Mouse (Mus musculus): ENCODE measurements around the gene Letmd1. TPM values are rescaled to one million over a fixed set of nuclear protein-coding genes. Genes with fewer than 3 reads are reported as not detected.

The Letmd1 gene
- polyA plus RNA-seq, 1 experiment, result 9.5 TPM

- Histone ChIP-seq H3K27me3 (ENCODE audit: control insufficient read depth, insufficient read depth, low read length, poor library complexity, severe bottlenecking) (no peaks in the 10 kb centered on the region), H3K4me3 (ENCODE audit: low read depth, low read length) (no peak overlapping the region), H3K4me1 (ENCODE audit: control insufficient read depth, insufficient read depth, low read length) (no peaks in the 10 kb centered on the region), H3K9ac (ENCODE audit: low read depth, poor library complexity, severe bottlenecking) (no peak overlapping the region), H3K27ac (ENCODE audit: insufficient read depth, low read length) (no peak overlapping the region), H3K9me3 (replicated peaks; ENCODE audit: control insufficient read depth, insufficient read depth, low read length, poor library complexity, severe bottlenecking) (no peaks in the 10 kb centered on the region), H3K36me3 (ENCODE audit: control insufficient read depth, insufficient read depth, low read length, poor library complexity, severe bottlenecking) (no peaks in the 10 kb centered on the region)
- TF ChIP-seq POLR2A (IDR thresholded peaks at IDR 0.05; ENCODE audit: insufficient read depth, low read length) (no peak), EP300 (IDR thresholded peaks at IDR 0.05; ENCODE audit: insufficient read depth, low read depth, low read length) (no peak), CTCF (IDR thresholded peaks at IDR 0.05; ENCODE audit: low read depth, low read length) (no peak)
These were observed 46.3 kb downstream of the Letmd1 start for GRCm38 (mm10) chr15:100515121-100515520.

- Histone ChIP-seq H3K36me3 (ENCODE audit: control insufficient read depth, insufficient read depth, low read length, poor library complexity, severe bottlenecking) (no peaks in the 10 kb centered on the region), H3K4me3 (ENCODE audit: low read depth, low read length) (no peak overlapping the region)
These were observed 51.5 kb downstream of the Letmd1 start for GRCm38 (mm10) chr15:100520306-100520705.

GRCm38 (mm10) chr15:100525405-100525804 is 56.6 kb downstream of the Letmd1 start:
- no peaks in the 10 kb centered on the region for H3K27me3 ChIP-seq (ENCODE audit: control insufficient read depth, insufficient read depth, low read length, poor library complexity, severe bottlenecking)
- no peaks in the 10 kb centered on the region for H3K36me3 ChIP-seq (ENCODE audit: control insufficient read depth, insufficient read depth, low read length, poor library complexity, severe bottlenecking)
- H3K4me1 ChIP-seq (ENCODE audit: control insufficient read depth, insufficient read depth, low read length), result no peaks in the 10 kb centered on the region
- TF ChIP-seq CTCF (IDR thresholded peaks at IDR 0.05; ENCODE audit: low read depth, low read length), result no peak
- no peak for TF ChIP-seq EP300 (IDR thresholded peaks at IDR 0.05; ENCODE audit: insufficient read depth, low read depth, low read length)
- no peak for TF ChIP-seq POLR2A (IDR thresholded peaks at IDR 0.05; ENCODE audit: insufficient read depth, low read length)
- H3K4me3 ChIP-seq (ENCODE audit: low read depth, low read length), result no peak overlapping the region
- H3K9me3 ChIP-seq (replicated peaks; ENCODE audit: control insufficient read depth, insufficient read depth, low read length, poor library complexity, severe bottlenecking), result no peaks in the 10 kb centered on the region
- H3K9ac ChIP-seq (ENCODE audit: low read depth, poor library complexity, severe bottlenecking), result no peak overlapping the region
- no peak overlapping the region for H3K27ac ChIP-seq (ENCODE audit: insufficient read depth, low read length)

More at GRCm38 (mm10) chr15:100520306-100520705, 51.5 kb downstream of the Letmd1 start:
- H3K27ac ChIP-seq (ENCODE audit: insufficient read depth, low read length), result no peak overlapping the region
- H3K27me3 ChIP-seq (ENCODE audit: control insufficient read depth, insufficient read depth, low read length, poor library complexity, severe bottlenecking), result no peaks in the 10 kb centered on the region
- H3K4me1 ChIP-seq (ENCODE audit: control insufficient read depth, insufficient read depth, low read length), result no peaks in the 10 kb centered on the region
- no peak for TF ChIP-seq CTCF (IDR thresholded peaks at IDR 0.05; ENCODE audit: low read depth, low read length)
- no peak for TF ChIP-seq POLR2A (IDR thresholded peaks at IDR 0.05; ENCODE audit: insufficient read depth, low read length)
- TF ChIP-seq EP300 (IDR thresholded peaks at IDR 0.05; ENCODE audit: insufficient read depth, low read depth, low read length), result no peak
- no peaks in the 10 kb centered on the region for H3K9me3 ChIP-seq (replicated peaks; ENCODE audit: control insufficient read depth, insufficient read depth, low read length, poor library complexity, severe bottlenecking)
- no peak overlapping the region for H3K9ac ChIP-seq (ENCODE audit: low read depth, poor library complexity, severe bottlenecking)

GRCm38 (mm10) chr15:100527900-100528299 is 59.1 kb downstream of the Letmd1 start:
- no peak overlapping the region for H3K27ac ChIP-seq (ENCODE audit: insufficient read depth, low read length)
- no peaks in the 10 kb centered on the region for H3K36me3 ChIP-seq (ENCODE audit: control insufficient read depth, insufficient read depth, low read length, poor library complexity, severe bottlenecking)
- no peaks in the 10 kb centered on the region for H3K9me3 ChIP-seq (replicated peaks; ENCODE audit: control insufficient read depth, insufficient read depth, low read length, poor library complexity, severe bottlenecking)
- H3K9ac ChIP-seq (ENCODE audit: low read depth, poor library complexity, severe bottlenecking), result no peak overlapping the region
- H3K4me1 ChIP-seq (ENCODE audit: control insufficient read depth, insufficient read depth, low read length), result no peaks in the 10 kb centered on the region
- no peak overlapping the region for H3K4me3 ChIP-seq (ENCODE audit: low read depth, low read length)
- no peaks in the 10 kb centered on the region for H3K27me3 ChIP-seq (ENCODE audit: control insufficient read depth, insufficient read depth, low read length, poor library complexity, severe bottlenecking)
- no peak for TF ChIP-seq EP300 (IDR thresholded peaks at IDR 0.05; ENCODE audit: insufficient read depth, low read depth, low read length)
- no peak for TF ChIP-seq CTCF (IDR thresholded peaks at IDR 0.05; ENCODE audit: low read depth, low read length)
- TF ChIP-seq POLR2A (IDR thresholded peaks at IDR 0.05; ENCODE audit: insufficient read depth, low read length), result no peak

Other genes starting within 250 kb of the Letmd1 start
- 55.8 and 60.3 TPM in 2 replicates for gene Atf1, start 241.2 kb upstream of the Letmd1 start, polyA plus RNA-seq (2011; ENCODE audit: insufficient read depth, insufficient read length, low read depth, missing spikeins)
- gene Tmprss12, start 188.2 kb upstream of the Letmd1 start, polyA plus RNA-seq (2011; ENCODE audit: insufficient read depth, insufficient read length, low read depth, missing spikeins), result 3.2 and 4.1 TPM in 2 replicates
- 9.7 and 11.5 TPM in 2 replicates for gene Mettl7a1, start 164.9 kb upstream of the Letmd1 start, polyA plus RNA-seq (2011; ENCODE audit: insufficient read depth, insufficient read length, low read depth, missing spikeins)
- gene Mettl7a3, start 134.1 kb upstream of the Letmd1 start, polyA plus RNA-seq (2011; ENCODE audit: insufficient read depth, insufficient read length, low read depth, missing spikeins), result not detected in 2 replicates
- not detected in 2 replicates for gene Methig1, start 115.9 kb upstream of the Letmd1 start, polyA plus RNA-seq (2011; ENCODE audit: insufficient read depth, insufficient read length, low read depth, missing spikeins)
- not detected in 2 replicates for gene Mettl7a2, start 115.8 kb upstream of the Letmd1 start, polyA plus RNA-seq (2011; ENCODE audit: insufficient read depth, insufficient read length, low read depth, missing spikeins)
- not detected in 2 replicates for gene Higd1c, start 104.5 kb upstream of the Letmd1 start, polyA plus RNA-seq (2011; ENCODE audit: insufficient read depth, insufficient read length, low read depth, missing spikeins)
- gene Gm5475, start 46.9 kb upstream of the Letmd1 start, polyA plus RNA-seq (2011; ENCODE audit: insufficient read depth, insufficient read length, low read depth, missing spikeins), result not detected in 2 replicates
- gene Slc11a2, start 44.0 kb upstream of the Letmd1 start, polyA plus RNA-seq (2011; ENCODE audit: insufficient read depth, insufficient read length, low read depth, missing spikeins), result 24.0 and 29.9 TPM in 2 replicates
- gene Csrnp2, start 26.5 kb downstream of the Letmd1 start, polyA plus RNA-seq (2011; ENCODE audit: insufficient read depth, insufficient read length, low read depth, missing spikeins), result 6.6 and 6.8 TPM in 2 replicates
- gene Tfcp2, start 83.0 kb downstream of the Letmd1 start, polyA plus RNA-seq (2011; ENCODE audit: insufficient read depth, insufficient read length, low read depth, missing spikeins), result 14.2 and 15.7 TPM in 2 replicates
- gene Pou6f1, start 131.0 kb downstream of the Letmd1 start, polyA plus RNA-seq (2011; ENCODE audit: insufficient read depth, insufficient read length, low read depth, missing spikeins), result 4.9 and 7.3 TPM in 2 replicates
- 70.7 and 85.2 TPM in 2 replicates for gene Dazap2, start 146.3 kb downstream of the Letmd1 start, polyA plus RNA-seq (2011; ENCODE audit: insufficient read depth, insufficient read length, low read depth, missing spikeins)
- gene Smagp, start 167.9 kb downstream of the Letmd1 start, polyA plus RNA-seq (2011; ENCODE audit: insufficient read depth, insufficient read length, low read depth, missing spikeins), result 36.6 and 45.6 TPM in 2 replicates
- gene Bin2, start 200.5 kb downstream of the Letmd1 start, polyA plus RNA-seq (2011; ENCODE audit: insufficient read depth, insufficient read length, low read depth, missing spikeins), result 15.4 and 30.0 TPM in 2 replicates
- gene Cela1, start 218.9 kb downstream of the Letmd1 start, polyA plus RNA-seq (2011; ENCODE audit: insufficient read depth, insufficient read length, low read depth, missing spikeins), result 2.0 and 2.4 TPM in 2 replicates

All from ES-Bruce4 (cell line).